Mouse (Mus musculus) lung, postnatal 0 days (tissue): ENCODE measurements at regions not wholly inside any gene's neighbourhood (a gene's known extent, or its start where the extent isn't known, plus 50 kb on each side); places are given as distances from the start of the nearest gene placed in this dataset.

Source experiments
- CTCF ChIP-seq: IDR thresholded peaks from 2 replicates; pipeline ENCODE4 v1.5.1; 2016; ENCODE audit warnings: antibody characterized with exemption, mild to moderate bottlenecking
- EP300 ChIP-seq: IDR thresholded peaks from 2 replicates; pipeline ENCODE4 v1.6.1; 2016; ENCODE audit warnings: antibody characterized with exemption, mild to moderate bottlenecking, control low read depth

GRCm38 (mm10) chr11:111944282-111944681 is 837.7 kb upstream of the Sox9 start:
- TF ChIP-seq CTCF (no peak), EP300 (no peak)
